ENCODE assay signal across 8 mouse cellular contexts in genomic region chr3:88684236-88684979, GRCm38 (mm10). TPM values are rescaled to one million over a fixed set of nuclear protein-coding genes. Genes with fewer than 3 reads are reported as not detected.
DNase-seq lines count a peak whose midpoint lies in the region; ATAC-seq and TF ChIP-seq lines count a peak whose summit lies in the region.

No protein-coding gene starts in this region.

- no peak for TF ChIP-seq POLR2A in olfactory bulb, adult 2 months (IDR thresholded peaks at IDR 0.05; ENCODE audit: insufficient read depth, low read depth, low read length)

- H3K27me3 ChIP-seq in lung, embryonic 15.5 days = no peaks in the 10 kb centered on the region
- H3K27me3 ChIP-seq in forebrain, embryonic 11.5 days (ENCODE audit: control insufficient read depth, insufficient read depth, low read length) = no peaks in the 10 kb centered on the region

- peak overlapping the region; percentile 93 for H3K27ac ChIP-seq in lung, embryonic 15.5 days
- H3K27ac ChIP-seq in forebrain, embryonic 11.5 days (ENCODE audit: low read depth, low read length) = peak overlapping the region; percentile 58
- 0 out of 2 replicates have a peak overlapping the region, but pooled peaks have one; percentile 26 for H3K27ac ChIP-seq in olfactory bulb, adult 2 months (ENCODE audit: insufficient read depth, low read depth, low read length)

- ATAC-seq in lung, embryonic 15.5 days (ENCODE audit: borderline replicate concordance, extremely low read depth, low FRiP score, low TSS enrichment) = no peak
- ATAC-seq in forebrain, embryonic 11.5 days (replicated peaks; ENCODE audit: low FRiP score) = no peak

- peak overlapping the region; percentile 65 for H3K4me2 ChIP-seq in lung, embryonic 15.5 days
- peak overlapping the region; percentile 59; the same call in 1 of the 2 replicates for H3K4me2 ChIP-seq in forebrain, embryonic 11.5 days (ENCODE audit: low read depth, low read length, severe bottlenecking)

- H3K4me3 ChIP-seq in lung, embryonic 15.5 days = peak overlapping the region; percentile 62
- peak overlapping the region; percentile 90 for H3K4me3 ChIP-seq in forebrain, embryonic 11.5 days (ENCODE audit: low read depth, low read length)
- H3K4me3 ChIP-seq in olfactory bulb, adult 2 months (ENCODE audit: insufficient read depth, low read depth, low read length) = no peak overlapping the region

- WGBS in lung, embryonic 15.5 days = 53% methylated on average over 8 of the region's 8 CpGs
- 69% methylated on average over 6 of the region's 8 CpGs for WGBS in forebrain, embryonic 11.5 days
- 14% methylated on average over 8 of the region's 8 CpGs for WGBS in large intestine, adult 2 months
- 45% methylated on average over 8 of the region's 8 CpGs for WGBS in olfactory bulb, adult 2 months

- peaks cover 17% of the 10 kb centered on the region for H3K36me3 ChIP-seq in lung, embryonic 15.5 days
- peaks cover 4% of the 10 kb centered on the region for H3K36me3 ChIP-seq in forebrain, embryonic 11.5 days (ENCODE audit: control insufficient read depth, insufficient read depth, low read length)

- H3K9me3 ChIP-seq in lung, embryonic 15.5 days = no peaks in the 10 kb centered on the region
- no peaks in the 10 kb centered on the region for H3K9me3 ChIP-seq in forebrain, embryonic 11.5 days (ENCODE audit: control insufficient read depth, low read length)

- no peak for TF ChIP-seq CTCF in olfactory bulb, adult 2 months (IDR thresholded peaks at IDR 0.05; ENCODE audit: insufficient read depth, low read depth, low read length)

- peaks cover 12% of the 10 kb centered on the region for H3K4me1 ChIP-seq in lung, embryonic 15.5 days
- no peaks in the 10 kb centered on the region; the same call in 1 of the 2 replicates for H3K4me1 ChIP-seq in forebrain, embryonic 11.5 days (replicated peaks; ENCODE audit: control insufficient read depth, insufficient read depth, low read length)
- H3K4me1 ChIP-seq in olfactory bulb, adult 2 months (ENCODE audit: control insufficient read depth, insufficient read depth, low read length) = peaks cover 3% of the 10 kb centered on the region

- DNase-seq in lung, postnatal 10 days = no peak
- DNase-seq in forebrain, embryonic 11.5 days (ENCODE audit: low spot score) = no peak
- peak; percentile 78 for DNase-seq in large intestine, adult 2 months (ENCODE audit: low read depth, low spot score)
- no peak for DNase-seq in left cerebral cortex, adult 9 months (ENCODE audit: low spot score in 2 of 2)
- DNase-seq in thymus, postnatal 14 days = no peak
- no peak for DNase-seq in cerebellum, postnatal 10 days

- H3K9ac ChIP-seq in lung, embryonic 15.5 days = peak overlapping the region; percentile 45; the same call in 1 of the 2 replicates
- peak overlapping the region; percentile 97; the same call in 1 of the 2 replicates for H3K9ac ChIP-seq in forebrain, embryonic 11.5 days (ENCODE audit: low read length)

RNA-seq across cellular contexts. Expression of gene Khdc4, which starts 1.2 kb away (rescaled TPM):
- 90.7 and 93.1 TPM in 2 replicates for polyA plus RNA-seq in lung, embryonic 15.5 days (2015; fragmentation: Nextera tagmentation; extraction: Ambion mirVana)
- polyA plus RNA-seq in forebrain, embryonic 11.5 days (2014; fragmentation: Nextera tagmentation; extraction: Ambion mirVana) = 111 and 116 TPM in 2 replicates
- 28.6 and 50.6 TPM in 2 replicates for polyA plus RNA-seq in large intestine, adult 2 months (2012; rRNA removed)
- polyA plus RNA-seq in olfactory bulb, adult 2 months (2012; ENCODE audit: insufficient read depth, insufficient read length, low replicate concordance, missing spikeins) = 301 TPM in 1 of 2 replicates, not detected in the other

RNA-seq across cellular contexts. Expression of gene Rxfp4, which starts 31.5 kb away (rescaled TPM):
- polyA plus RNA-seq in lung, embryonic 15.5 days (2015; fragmentation: Nextera tagmentation; extraction: Ambion mirVana) = not detected in 2 replicates
- not detected in 2 replicates for polyA plus RNA-seq in forebrain, embryonic 11.5 days (2014; fragmentation: Nextera tagmentation; extraction: Ambion mirVana)
- polyA plus RNA-seq in large intestine, adult 2 months (2012; rRNA removed) = 0.12 TPM in 1 of 2 replicates, not detected in the other
- polyA plus RNA-seq in olfactory bulb, adult 2 months (2012; ENCODE audit: insufficient read depth, insufficient read length, low replicate concordance, missing spikeins) = not detected in 2 replicates

RNA-seq across cellular contexts. Expression of gene Rit1, which starts 32.2 kb away (rescaled TPM):
- 58.3 and 62.8 TPM in 2 replicates for polyA plus RNA-seq in lung, embryonic 15.5 days (2015; fragmentation: Nextera tagmentation; extraction: Ambion mirVana)
- polyA plus RNA-seq in forebrain, embryonic 11.5 days (2014; fragmentation: Nextera tagmentation; extraction: Ambion mirVana) = 37.9 and 43.4 TPM in 2 replicates
- polyA plus RNA-seq in large intestine, adult 2 months (2012; rRNA removed) = 30.6 and 38.7 TPM in 2 replicates
- polyA plus RNA-seq in olfactory bulb, adult 2 months (2012; ENCODE audit: insufficient read depth, insufficient read length, low replicate concordance, missing spikeins) = not detected in 2 replicates

Comparison
In these comparisons a context has a peak if more than half of its experiments do, and no peak if none do; other contexts are left out.
1. H3K27ac ChIP-seq: peak in every context shown above with its lines; median percentile 93 in lung, embryonic 15.5 days; 58 in forebrain, embryonic 11.5 days; 26 in olfactory bulb, adult 2 months.
2. RNA of gene Rit1, which starts 32.2 kb away (polyA plus RNA-seq): 58.3 to 62.8 TPM in lung, embryonic 15.5 days, 30.6 to 38.7 TPM in large intestine, adult 2 months and 37.9 to 43.4 TPM in forebrain, embryonic 11.5 days; not detected in olfactory bulb, adult 2 months; every median in the first group is over 10 times any median in the second.